Mouse (Mus musculus): ENCODE results near the gene Cwc27.

Gene Cwc27

DNA sequence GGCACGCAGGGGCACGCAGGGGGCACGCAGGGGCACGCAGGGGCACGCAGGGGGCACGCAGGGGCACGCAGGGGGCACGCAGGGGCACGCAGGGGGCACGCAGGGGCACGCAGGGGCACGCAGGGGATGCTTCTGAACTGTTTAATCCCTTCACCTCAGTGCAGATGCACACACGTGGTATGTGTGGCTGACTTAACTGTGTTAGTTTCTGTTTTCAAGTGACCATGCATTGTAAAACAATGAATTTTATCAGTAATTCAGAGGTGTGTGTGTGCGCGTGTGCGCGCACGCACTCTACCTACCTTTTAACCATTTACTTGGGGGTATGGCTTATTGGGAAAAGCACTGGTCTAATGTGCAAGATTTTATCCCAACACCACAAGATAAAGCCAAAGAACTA, 208.4 kb downstream of the Cwc27 start:
- DNase-seq = no peak

DNA sequence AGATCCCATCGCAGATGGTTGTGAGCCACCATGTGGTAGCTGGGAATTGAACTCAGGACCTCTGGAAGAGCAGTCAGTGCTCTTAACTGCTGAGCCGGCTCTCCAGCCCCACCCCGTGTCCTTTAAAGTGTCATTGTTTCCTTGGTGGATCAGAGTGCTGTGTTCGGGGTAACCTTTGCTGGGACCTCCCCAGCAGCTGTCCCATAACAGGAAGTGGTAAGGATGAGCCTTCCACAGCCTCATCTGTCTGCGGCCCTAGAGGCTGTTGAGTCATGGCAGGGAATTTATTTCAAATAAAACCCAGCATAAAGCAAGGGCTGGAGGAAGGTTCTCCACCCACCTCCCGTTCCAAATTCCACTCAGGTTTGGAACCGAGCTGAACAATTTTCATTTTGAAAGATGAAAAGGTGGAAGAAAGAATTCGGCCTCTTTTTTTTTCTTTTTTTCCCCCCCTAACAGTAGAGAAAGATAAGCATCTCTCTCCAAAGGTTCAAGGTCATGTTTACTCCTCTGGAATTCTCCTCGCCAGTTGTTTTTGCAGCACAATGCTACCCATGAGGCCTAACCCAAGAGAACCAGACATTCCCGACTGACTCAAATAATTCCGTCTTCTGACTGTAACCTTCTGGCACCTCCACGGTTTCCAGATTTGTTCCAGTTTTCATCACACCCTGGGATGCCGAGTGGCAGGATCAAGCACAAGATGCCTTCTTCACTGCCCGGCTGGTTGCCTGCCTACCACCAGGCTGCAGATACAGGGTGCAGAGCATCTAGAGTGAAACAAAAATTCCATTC, 210.0 kb downstream of the Cwc27 start:
- no peak for DNase-seq

DNA sequence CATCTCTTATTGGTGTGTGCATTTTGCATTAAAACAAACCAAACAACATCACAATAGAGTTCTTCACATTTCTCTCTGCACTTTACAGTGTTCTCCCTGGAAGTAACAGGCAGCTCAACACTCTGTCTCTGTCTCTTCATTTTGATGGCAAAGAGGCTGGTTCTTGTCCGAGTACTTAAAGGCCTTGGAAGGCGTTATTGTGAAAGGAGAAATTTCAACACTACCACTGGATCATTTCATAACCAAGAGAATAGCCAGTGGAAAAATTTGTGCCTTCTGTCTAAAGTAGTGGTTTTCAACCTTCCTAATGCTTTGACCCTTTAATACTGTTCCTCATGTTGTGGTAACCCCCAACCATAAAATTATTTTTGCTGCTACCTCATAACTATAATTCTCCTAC, 211.8 kb downstream of the Cwc27 start:
- no peak for DNase-seq

DNA sequence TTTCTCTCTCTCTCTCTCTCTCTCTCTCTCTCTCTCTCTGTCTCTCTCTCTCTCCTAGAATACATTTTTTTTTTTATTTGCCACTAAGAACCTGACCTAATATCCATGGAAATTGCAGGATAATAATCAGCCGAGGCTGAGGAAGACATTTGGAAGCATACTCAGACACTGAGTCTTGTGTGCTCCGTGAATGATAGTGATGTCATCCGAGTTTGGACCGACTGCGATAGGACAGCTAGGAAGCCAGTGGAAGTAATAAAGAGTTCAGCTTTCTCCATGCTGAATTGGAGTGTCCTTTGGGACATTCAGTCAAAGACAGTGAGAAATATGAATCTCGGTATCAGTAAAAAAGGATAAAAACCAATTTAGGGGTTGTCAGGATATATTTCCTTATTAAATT, 214.7 kb downstream of the Cwc27 start:
- DNase-seq = no peak

DNA sequence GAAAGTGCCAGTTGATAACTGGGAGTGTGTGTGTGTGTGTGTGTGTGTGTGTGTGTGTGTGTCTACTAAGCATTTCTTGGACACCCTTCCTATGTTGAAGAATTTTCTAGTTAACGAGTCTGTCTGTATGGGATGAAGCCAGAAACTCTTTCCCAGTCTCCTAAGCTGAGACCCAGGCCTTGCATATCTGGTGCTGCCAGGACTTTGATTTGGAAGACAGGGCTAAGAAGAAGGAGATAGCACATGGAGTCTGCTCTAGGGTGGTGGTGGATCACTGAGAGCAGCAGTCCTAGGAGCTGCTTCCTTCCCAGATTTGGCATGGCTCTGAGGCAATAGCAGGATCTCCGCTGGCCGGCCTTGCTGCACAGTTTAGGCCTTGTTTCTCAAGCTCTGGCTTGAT, 215.2 kb downstream of the Cwc27 start:
- DNase-seq = no peak

DNA sequence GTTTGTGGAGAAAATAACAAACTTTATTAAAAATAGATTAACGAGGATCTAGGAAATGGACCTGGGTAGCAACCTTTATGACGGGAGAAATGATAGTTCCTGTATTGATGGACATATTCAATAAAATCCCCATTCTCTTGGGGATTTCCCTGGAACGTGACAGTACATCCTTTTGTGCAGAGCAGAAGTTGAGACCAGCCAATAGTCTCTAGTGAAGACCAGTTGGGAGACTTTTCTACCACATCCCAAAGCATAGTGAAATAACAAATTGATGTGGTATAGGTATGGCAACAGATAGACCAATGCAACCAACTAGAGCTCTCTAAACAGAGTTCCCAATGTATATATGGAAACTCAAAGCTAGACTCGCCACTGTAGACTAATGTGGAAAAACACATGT, 220.7 kb downstream of the Cwc27 start:
- DNase-seq = no peak

DNA sequence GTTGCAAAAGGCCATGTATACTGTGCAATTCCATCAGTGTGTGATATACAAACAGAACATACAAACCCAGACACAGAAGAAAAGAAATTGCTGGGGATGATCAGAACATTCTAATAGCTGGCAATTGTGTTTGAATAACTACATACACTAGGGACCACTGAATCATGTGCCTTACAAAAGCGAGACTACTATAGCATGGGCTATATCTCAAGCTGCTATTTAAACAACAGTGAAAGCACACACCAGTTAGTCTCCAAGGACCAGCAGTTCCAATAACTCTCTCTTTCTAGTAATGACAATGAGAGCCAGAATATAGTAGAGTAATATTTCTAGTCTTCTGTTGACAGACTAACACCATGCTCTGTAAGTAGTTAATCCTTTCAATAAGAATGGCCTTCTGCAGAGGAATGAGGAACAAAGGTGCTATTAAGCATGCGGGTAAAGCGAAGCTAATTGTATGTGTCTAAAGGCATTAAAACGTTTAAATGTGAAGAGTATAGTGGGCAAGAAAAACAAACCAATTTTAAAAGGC, 222.1 kb downstream of the Cwc27 start:
- no peak for DNase-seq

DNA sequence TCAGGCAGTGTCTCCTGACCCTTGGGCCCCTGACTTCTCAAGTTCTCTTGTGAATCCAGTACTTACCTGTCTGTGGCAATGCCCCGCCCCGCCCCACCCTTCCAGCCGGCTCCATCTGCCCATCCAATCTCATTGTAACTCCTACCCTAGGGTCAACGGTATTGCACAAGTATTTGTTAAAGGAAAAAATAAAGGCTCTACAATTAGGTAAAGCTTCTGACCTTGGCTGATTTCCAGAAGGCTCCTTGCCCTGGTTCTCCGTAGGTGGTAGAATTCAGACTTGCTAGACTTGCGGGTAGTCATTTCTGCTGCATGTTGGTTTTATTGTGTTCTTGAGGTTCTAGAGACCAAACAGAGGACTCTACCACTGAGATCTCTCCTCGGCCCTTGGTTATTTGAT, 226.0 kb downstream of the Cwc27 start:
- peak; percentile 23 for DNase-seq

DNA sequence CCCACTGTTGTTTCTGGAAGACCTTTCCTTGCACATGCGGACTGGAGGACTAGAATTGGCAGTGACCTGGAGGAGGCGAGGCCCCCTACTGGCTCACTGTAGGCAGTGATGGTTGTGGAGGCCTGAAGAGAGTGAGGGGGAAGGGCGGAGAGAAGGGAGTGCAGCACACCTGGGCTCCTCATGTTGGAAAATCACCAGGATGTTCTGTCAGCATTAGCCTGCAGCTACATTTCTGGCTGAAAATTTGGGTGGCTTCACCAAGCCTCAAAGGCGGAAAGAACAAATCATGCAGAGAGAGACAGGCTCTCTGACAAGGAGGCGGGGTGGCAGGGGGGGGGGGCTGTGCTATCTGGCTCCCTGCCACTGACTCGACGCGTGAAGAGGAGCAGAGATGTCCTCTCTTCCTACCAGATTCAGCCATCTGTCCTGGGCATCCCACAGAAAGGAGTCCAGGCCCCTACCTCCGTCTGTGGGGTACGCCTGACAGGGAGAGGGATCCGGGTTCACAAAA, 226.8 kb downstream of the Cwc27 start:
- no peak for DNase-seq

DNA sequence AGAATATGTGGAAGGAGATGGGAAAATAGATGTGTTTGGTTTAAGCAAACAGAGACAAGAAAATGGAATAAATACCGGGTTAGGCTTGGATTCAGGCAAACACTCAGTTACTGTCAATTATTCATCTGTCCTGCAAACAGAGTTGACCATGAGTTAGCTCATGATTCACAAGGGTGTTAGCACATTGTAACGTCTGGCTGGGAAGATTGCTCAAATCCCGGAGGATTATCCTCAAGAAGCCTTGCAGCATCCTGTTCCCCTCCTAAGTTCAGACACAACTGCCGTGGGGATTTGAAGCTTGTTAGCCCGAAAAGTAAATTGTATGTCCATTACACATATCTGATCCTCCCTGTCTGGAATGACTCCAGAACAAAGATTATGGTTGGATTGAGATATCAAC, 228.6 kb downstream of the Cwc27 start:
- DNase-seq = no peak
